Mouse (Mus musculus) ovary, postnatal 36 days (tissue): ENCODE measurements around the gene Cep164.
A peak's percentile ranks its signal among the peaks of the same experiment; 100 is the strongest.
"Not testable (repeated sequence)": the region's sequence is repeated elsewhere in the genome, so short reads cannot be mapped to it uniquely, and the experiment has no call there.

ENCODE experiments used
- DNase-seq: peaks from one replicate; pipeline ENCODE4 v3.0.0; 2022; ENCODE audit warnings: low spot score, mixed read lengths

Gene Cep164

DNA sequence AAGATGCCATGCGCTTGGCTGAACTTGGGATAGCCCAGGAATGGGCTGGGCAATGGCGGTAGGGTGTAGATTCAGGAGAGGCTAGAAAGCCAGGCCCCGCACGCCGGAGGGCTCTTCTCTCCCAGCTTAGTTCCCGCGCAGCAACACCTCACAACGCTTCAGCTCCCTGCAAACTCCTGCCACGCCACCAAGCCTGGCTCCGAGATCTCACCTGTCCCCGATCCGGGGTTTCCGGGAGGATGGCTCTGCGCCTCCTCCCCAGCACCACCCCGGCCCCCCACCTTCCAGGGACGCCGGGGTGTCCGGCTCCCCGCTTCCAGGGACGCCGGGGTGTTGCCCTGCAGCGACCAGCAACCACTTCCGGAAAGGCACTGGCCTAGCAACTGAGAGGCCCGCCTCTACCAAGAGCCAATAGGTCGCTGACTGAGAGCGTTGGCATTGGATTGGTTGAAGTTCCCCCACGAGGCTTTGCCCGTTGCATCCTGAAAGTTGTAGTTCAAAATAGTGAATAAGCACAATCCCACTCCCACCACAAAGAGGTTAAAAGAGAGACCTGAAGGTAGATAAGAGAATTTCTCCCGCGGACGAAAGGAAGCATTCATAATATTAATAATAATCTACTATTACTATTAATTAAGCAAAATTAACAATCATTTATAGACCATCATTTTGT lies at the start of gene Cep164:
TSS of gene Cep164 (minus strand) at position 401 of the 673 bp plus-strand sequence.
- DNase-seq = peak; percentile 83

DNA sequence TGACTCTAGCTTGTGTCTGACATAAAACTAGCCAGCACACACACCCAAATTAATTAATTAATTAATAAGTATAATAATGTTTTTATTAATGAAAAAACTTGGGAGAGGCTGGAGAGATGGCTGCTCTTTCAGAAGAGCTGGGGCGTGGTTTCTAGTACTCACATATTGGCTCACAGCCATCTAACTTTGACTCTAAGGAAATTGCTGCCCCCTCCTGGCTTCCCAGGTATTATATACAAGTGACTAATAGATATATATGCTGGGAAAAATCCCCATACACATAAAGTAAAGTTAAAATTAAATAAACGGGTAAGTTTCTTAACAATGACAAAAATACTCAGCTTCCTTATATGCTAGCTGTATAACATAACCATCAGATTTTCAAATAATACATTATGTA lies 49.4 kb upstream of the Cep164 start:
- DNase-seq = no peak

DNA sequence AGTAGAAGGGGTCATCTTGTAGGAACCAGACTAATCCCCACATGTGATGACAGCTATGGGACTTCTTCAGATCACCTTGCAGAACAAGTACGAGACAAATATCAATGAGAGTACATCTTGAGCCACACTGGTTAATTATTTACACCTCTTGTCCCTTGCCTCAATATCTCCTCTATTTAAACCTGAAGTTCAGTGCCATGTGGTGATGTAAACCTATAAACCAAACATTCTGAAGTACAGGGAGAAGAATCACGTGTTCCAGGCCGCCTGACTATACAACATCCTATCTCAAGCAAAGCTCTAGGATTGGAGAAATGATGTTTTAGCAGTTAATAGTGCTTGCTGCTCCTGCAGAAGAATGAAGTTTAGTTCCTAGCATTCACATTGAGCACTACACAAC lies 41.8 kb upstream of the Cep164 start:
- DNase-seq = no peak

DNA sequence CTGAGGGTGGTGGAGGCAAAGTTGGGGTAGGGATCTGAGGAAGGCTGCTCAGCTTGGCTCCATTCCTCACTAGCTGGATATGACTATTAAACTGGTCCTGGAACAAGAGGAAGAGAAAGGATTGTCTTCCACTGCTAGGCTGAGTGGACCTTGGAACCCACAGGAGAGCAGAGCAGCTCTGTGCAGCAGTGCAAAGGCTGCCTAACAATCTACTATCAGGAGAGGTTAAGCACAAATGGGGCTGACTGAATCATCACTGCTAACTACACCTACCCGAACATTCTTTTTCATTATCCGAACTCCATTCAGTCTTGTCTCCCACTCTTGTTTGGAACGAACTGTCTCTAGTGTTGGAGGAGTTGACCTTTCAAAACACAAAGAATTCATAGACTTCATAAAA lies 40.7 kb upstream of the Cep164 start:
- DNase-seq = no peak

DNA sequence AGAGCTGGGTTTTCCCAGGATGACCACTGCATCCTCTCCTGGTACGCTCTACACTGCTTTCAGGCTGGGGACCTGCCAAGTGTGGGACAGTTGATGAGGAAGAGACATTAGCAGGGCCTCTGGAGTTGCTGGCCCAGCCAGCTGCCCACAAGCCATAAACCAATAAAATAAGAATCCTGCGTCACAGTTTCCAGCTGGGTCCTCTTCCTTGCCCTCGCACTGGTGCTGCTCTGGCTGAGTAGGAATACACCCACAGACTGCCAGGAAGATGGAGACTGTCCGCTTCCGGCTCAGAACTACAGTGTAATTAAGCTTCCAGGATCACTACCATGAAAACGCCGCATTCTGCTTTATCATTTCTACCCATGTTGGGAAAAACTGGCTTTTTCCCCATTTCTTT lies 33.3 kb upstream of the Cep164 start:
- no peak for DNase-seq

DNA sequence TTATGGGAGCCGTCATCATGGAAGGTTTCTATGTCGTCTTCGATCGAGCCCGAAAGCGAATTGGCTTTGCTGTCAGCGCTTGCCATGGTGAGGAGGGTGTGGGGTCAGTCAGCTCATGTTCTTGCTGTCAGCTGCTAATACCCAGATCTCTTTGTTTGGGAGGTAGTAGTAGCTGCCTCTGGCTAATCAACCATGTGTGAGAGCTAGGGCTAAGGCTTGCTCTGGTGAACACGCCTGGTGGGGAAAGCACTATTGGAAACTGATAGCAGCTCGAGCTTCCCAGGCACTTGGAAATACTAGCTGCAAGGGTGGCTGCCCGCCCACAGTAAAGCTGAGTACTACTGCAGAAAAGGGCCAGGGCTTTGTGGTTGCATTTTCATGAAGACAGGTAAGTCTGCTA lies 30.9 kb upstream of the Cep164 start:
- no peak for DNase-seq

DNA sequence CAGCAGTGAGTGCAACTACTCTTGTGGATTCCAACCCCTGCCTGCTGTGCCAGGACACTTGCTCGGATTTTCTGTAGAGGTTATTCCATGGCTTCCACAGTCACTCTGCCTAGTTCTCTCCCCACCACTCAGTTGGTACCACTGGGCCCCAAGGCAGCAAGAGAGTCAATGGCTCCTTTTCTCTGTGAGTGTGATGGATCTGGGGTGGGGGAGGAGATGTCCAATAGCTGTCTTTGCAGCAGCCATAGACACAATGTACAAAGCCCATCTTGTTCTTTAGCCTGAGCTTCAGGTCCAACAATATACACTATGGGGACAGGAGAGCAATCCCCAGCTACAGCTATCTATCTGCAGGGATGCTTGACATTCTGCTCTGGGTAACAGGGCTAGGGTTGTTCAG lies 25.6 kb upstream of the Cep164 start:
- no peak for DNase-seq

DNA sequence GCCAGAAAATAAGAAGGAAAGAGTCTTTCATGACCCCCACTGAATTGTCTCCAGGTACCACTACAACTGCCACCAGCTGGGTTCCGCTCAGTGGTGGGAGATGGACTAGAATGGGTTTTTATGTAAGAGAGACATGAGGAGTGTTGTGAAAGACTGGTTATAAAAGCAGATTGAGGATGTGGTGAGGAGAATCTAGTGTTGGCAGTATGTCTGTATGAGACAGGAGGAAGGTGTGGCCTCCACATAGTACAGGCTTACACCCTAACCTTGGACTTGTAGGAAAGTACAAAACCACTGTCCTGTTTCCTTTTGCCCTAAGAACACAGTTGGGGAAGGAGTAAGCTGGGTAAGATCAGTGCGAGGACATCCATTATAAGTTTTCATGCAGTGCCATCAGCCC lies 25.2 kb upstream of the Cep164 start:
- no peak for DNase-seq

DNA sequence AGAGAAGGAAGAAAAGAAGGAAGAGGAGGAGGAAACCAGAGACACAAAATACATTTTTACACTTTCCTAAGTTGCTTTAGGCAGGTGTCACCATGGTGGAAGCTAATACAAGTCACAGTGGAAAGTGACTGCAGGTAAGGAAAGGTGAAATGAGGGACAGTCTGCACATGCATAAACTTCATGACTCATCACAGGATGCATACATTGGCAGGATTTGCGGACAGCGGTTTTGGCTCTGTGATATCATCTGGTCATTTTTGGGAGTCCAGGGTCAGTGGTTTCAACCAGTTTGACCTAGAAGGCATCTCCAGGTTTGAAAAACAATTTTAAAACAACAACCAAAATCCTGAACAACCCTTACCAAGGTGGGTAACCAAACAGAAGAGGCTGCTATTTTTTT lies 23.3 kb upstream of the Cep164 start:
- no peak for DNase-seq

DNA sequence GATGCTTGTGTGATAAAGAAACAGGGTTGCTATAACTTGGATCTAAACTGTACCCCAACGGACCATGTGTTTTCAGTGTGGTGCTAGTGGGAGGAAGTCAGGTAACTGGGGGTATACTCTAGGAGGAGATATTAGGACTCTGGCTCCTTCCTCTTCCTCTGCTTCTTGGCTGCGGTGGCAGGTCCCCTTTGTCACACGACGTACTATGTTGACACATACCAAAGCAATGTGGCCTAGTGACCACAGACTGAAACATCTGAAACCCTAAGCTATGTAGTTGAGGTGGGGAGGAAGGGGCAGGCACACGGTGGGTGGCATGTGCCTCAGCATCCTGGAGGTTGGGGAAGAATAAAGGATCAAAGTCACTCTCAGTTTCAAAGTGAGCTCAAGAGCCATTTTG lies 22.8 kb upstream of the Cep164 start:
- DNase-seq = no peak

DNA sequence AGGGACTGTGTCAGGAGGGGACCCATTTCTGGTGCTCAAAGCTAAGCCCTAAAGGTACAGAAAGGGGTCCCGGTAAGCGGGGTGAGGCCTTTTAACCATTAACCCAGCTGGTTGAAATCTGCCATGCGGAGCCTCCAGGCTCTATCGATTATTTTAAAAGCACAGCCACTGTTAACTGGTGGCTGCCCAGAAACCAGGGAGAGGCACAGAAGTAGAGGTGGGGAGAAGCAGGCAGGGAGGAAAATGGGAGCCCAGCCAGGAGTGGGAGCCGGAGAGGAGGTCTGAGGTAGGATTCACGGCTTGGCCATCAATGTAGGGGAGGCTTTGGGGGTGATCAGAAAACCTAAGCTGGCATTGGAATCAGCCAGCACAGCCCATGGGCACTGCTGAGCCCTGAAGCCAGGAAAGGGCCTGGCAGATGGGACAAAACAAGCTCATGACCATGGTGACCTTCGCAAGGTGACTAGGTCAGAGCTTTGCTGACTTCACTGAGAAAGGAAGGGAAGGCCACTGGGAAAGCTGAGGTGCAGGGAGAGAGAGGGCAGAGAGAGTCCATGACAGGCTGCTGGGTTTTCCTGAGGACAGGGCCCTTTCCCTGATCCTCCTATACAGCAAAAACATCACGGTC lies 22.2 kb upstream of the Cep164 start:
- DNase-seq = no peak

DNA sequence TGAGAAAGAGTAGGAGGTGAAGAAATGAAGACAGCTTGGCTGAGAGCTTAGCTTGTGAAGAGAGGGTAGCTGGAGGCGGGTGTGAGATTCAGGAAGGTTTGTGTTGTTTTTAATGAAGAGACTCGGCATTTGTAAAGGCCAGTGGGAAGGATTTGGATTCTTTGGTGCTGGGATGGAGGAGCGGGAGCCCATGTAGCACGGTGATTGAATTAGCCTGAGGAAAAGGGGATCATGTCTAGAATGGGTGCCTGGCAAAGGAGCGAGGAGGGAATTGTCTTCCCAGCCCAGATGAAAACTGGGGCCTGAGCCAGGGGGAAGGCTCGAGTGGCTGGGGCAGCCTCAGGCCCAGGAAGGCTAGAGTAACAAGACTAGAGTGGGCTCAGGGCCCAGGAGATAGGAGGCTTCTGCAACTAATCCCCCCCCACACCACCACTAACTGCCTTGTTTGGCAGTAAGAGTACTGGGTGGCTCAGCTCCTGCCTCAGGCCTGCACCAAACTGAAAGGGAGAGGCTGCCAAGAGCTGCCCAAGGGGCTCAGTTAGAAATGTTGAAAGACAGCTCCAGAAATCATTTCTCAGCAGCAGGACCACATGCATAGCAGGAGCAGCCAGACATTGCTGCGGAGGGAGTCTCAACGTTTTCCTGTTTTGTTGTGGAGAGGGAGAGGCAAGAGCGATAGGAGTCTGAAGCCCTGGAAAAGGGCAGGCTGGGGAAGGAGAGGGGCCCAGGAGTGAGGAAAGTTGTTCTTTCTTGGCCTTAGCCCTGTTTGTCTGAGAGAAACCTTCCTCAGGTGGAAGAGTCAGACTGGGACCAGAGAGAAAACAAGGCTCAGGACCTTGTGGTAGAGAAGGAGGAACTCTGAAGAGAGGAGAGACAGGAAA lies 21.3 kb upstream of the Cep164 start:
- DNase-seq = peak; percentile 34

DNA sequence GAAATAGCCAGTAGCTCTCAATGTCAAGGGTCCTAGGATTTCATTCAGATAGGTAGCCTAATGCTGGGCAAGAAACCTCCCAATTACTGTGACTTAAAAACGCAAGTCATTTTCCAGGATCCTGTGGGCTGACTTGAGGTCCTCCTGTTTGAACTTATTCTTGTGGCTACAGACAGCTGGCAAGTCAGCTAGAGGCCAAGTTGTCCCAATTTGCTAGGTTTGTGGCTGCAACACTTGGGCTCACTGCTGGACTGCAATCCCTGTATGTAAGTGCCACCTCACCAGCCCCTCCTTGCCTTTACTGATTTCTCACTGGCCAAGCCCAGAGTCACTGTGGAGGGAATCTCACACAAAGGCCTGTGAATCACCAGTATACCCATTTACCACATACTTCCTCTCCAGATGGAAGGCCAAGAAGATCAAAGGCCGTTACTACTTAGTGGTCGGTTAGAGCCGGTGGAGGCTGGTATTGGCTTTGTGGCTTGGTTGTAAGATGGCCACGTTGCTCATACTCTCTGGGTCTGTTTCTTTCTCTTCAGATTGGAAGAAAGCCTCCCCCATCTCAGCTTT lies 18.5 kb upstream of the Cep164 start:
- DNase-seq = no peak

DNA sequence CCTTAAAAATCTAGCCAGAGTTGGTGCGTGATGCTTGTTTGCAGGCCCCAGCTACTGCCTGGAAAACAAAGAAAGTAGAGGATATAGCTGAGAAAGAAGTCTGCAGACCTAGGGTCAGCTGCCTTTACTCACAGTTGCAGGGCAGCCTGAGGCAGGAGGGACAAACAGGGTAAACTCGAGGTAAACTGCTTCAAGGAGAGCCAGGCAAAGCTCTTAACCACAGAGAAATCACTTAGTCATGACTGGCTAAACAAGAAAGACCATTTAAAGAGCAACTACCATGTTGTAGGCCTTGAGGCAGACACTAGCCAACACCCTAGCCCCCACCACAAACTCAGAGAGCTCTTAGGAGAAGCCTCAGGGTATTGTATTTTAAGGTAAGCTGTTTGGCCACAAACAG lies 17.7 kb upstream of the Cep164 start:
- DNase-seq = not testable (repeated sequence)

DNA sequence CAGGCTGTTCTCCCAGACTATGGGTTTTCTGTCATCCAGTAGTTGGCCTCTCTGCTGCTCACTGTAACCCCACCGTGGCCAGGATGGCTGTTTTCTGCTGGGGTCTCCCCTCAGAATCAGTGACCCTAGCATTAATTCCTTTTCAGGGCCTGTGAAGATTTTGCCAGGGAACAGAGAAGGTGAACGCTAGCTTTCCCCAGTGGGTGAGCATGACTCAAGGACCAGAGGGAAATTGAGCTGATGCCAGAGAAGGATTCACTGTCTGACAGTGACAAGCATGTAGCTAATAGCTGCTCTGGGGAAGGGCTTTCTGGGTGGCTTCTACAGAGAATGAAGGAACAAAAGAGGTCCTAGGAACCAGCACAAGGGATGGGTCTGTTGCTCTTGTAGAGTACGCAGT lies 17.1 kb upstream of the Cep164 start:
- no peak for DNase-seq

DNA sequence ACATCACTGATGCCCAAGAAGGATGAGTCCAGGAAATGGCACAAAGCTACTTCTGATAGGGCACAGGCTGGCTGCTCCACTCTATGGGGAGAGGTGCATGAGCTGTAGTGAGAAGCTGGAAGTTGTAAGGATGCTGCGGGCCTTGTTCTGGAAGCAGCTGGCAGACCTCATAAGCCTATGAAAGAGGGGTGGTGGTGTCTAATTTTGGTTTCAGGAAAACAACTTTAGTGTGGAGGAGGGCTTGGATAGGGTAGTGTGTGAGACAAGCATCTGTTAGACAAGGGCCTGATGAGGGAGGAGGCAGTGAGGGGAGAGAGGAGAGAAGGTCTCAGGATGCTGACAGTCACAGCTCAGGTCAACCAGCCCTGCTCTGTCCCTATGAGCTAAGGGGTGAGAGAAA lies 15.3 kb upstream of the Cep164 start:
- DNase-seq = no peak

DNA sequence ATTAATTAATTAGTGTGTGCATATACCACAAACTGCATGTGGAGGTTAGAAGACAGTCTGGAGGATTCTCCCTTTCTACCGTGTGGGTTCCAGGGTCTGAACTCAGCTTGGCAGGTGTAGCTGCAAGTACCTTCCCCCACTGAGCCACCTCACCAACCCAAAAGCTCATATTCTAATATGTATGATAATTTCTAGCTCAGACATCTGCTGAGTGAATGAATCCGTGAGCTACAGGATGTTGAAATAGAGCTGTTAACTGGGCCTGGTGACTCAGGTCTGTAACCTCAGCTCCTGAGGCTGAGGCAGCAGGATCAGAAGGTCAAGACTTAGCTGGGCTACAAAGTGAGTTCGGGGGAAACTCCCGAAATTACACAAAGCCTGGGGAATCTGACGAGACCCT lies 14.5 kb upstream of the Cep164 start:
- no peak for DNase-seq

DNA sequence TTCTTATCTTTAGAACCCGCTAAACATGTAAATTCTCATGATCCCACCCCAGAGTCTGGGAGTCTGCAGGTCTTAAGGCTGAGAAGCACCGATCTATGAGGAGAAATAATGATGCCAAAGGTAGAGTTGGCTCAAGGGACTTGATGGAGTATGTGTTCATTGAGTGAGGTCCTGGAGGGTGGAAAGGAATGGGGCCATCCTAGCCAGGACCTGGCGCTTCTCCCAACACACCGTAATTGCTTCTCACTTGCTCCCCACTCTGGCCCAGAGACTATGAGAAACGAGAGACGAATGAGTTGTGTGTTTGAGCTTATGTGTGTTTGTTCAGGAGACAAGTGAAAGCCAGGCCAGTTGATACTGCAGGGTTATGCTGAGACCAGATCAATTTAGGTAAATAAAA lies 13.0 kb upstream of the Cep164 start:
- DNase-seq = no peak

DNA sequence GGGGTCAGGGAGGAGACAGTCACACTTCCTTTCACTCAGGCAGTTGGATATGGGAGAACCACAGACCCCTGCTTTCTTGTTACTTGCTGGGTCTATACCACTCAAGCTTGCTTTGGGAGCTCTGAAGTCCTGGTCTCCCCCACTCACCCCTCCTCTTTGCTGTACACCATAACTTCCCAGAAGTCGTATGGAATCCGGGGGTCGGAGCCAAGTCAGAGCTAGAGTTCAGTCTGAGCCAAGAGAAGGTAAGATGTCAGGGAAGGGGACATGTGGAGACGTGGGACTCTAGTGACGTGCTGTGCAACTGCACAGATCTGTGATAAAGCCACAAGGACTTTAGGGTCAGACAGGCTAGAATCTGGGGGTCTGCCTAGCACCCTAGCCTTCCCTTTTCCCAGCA lies 11.8 kb upstream of the Cep164 start:
- DNase-seq = no peak

DNA sequence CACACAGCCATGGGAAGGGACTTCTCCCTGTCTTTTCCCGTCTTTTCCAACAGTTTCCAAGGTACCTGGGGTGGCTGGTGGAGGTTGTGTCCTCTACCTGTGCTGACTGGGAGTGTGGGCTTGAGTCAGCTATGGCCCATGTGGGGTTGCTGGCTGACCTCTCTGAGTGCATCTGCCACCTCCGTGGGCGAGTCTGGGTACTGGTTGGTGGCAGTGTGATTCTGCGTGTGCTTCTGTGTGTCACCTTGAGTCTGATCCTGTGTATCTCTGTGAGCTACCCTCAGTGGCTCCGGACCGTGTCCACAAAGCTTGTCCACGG lies 11.4 kb upstream of the Cep164 start:
- no peak for DNase-seq

DNA sequence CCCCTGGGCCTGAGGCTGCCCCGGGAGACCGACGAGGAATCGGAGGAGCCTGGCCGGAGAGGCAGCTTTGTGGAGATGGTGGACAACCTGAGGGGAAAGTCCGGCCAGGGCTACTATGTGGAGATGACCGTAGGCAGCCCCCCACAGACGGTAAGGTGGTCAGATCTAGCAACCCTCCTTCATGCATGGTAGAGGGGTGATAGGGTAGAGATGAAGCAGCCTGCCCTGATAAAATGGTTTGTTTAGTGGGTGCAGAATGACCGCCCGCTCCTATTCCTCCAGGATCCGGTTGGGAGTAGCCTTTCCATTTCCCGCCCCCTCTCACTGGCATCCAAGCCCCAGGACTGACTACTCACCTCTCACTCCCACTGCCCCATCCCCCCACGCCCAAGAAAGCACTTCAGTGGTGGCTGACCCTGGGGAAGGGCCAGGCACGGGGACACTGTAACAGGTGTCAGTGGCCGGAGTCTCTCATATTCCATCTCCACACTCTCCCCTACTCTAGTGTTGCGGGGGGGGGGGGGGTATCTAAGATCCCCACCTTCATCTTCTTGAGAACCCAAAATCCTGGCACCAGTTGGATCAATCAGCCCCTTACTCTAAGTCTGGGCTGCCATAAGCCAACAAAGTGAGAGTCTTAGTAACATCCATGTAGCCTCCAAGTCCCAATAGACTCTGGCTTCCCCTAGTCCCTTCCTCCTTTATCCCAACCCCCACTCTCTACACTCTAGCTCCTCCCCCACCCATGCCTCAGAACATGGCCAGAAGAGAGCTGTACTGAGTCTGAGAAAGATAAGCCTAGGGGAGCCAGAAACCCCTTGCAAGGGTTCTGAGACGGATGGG lies 10.9 kb upstream of the Cep164 start:
- no peak for DNase-seq
